Mouse (Mus musculus) ES-Bruce4 (cell line): ENCODE measurements around the gene Cpa5. TPM values are rescaled to one million over a fixed set of nuclear protein-coding genes. Genes with fewer than 3 reads are reported as not detected.

Source experiments
- H3K27ac ChIP-seq: 2 replicates; pipeline ENCODE4 v1.5.1; 2012; ENCODE audit warnings: low read length, inconsistent platforms; ENCODE audit not compliant: insufficient read depth
- H3K27me3 ChIP-seq: 2 replicates; pipeline ENCODE4 v1.6.1; 2012; ENCODE audit warnings: mild to moderate bottlenecking, low read length, inconsistent platforms; ENCODE audit not compliant: control insufficient read depth, poor library complexity, insufficient read depth, severe bottlenecking
- H3K36me3 ChIP-seq: 2 replicates; pipeline ENCODE4 v1.6.1; 2012; ENCODE audit warnings: inconsistent platforms, mild to moderate bottlenecking, low read length, moderate library complexity; ENCODE audit not compliant: control insufficient read depth, poor library complexity, insufficient read depth, severe bottlenecking
- H3K4me1 ChIP-seq: one replicate; pipeline ENCODE4 v1.8.1; 2011; ENCODE audit warnings: low read length; ENCODE audit not compliant: control insufficient read depth, insufficient read depth
- H3K4me3 ChIP-seq: 2 replicates; pipeline ENCODE4 v1.5.1; 2011; ENCODE audit warnings: low read depth, mild to moderate bottlenecking, low read length
- H3K9ac ChIP-seq: 2 replicates; pipeline ENCODE4 v1.6.1; 2012; ENCODE audit warnings: low read depth, mild to moderate bottlenecking, inconsistent platforms; ENCODE audit not compliant: poor library complexity, severe bottlenecking
- H3K9me3 ChIP-seq: replicated peaks from 2 replicates; pipeline ENCODE4 v1.6.1; 2012; ENCODE audit warnings: mild to moderate bottlenecking, low read length, inconsistent platforms; ENCODE audit not compliant: control insufficient read depth, poor library complexity, insufficient read depth, severe bottlenecking
- CTCF ChIP-seq: IDR thresholded peaks from one replicate; pipeline ENCODE4 v1.8.1; 2011; ENCODE audit warnings: low read depth, low read length
- EP300 ChIP-seq: IDR thresholded peaks from 2 replicates; pipeline ENCODE4 v1.6.1; 2011; ENCODE audit warnings: low read depth, low read length; ENCODE audit not compliant: insufficient read depth
- POLR2A ChIP-seq: IDR thresholded peaks from one replicate; pipeline ENCODE4 v1.8.1; 2011; ENCODE audit warnings: low read length; ENCODE audit not compliant: insufficient read depth
- polyA plus RNA-seq: library from polyadenylated mRNA; stranded (reverse); fragments of >200 nt; gene quantifications from 2 replicates; pipeline ENCODE4 v1.2.4, GENCODE M21; 2011; ENCODE audit warnings: low read depth; ENCODE audit not compliant: missing spikeins, insufficient read depth, insufficient read length

Gene Cpa5
- polyA plus RNA-seq, 1 experiment, result not detected

GRCm38 (mm10) chr6:30652425-30653188 lies 41.8 kb downstream of the Cpa5 start:
- no peak overlapping the region for H3K9ac ChIP-seq

DNA sequence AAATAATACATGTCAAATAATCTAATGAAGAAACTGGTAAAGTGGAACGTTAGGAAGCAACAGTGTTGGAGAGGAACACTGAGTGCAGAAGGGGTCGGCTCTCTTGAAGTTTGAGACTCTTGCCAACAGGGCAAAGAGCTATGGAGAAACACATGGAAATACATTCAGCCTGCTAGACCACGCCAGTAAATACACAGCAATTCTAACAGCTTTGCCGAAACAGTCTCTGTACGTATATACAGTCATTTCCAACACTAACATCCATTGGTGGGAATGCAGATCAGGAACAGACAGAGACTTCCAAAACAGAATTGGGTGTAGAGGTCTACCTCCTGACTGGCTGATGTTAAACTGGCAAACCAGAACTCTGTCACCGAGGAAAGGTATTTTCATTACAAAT lies 42.7 kb downstream of the Cpa5 start:
- no peaks in the 10 kb centered on the region for H3K27me3 ChIP-seq

More at GRCm38 (mm10) chr6:30652425-30653188, 41.8 kb downstream of the Cpa5 start:
- no peak overlapping the region for H3K27ac ChIP-seq
- H3K4me3 ChIP-seq, result no peak overlapping the region
- no peaks in the 10 kb centered on the region for H3K27me3 ChIP-seq
- TF ChIP-seq EP300 (no peak), CTCF (no peak), POLR2A (no peak)
- no peaks in the 10 kb centered on the region for H3K4me1 ChIP-seq
- H3K9me3 ChIP-seq, result no peaks in the 10 kb centered on the region
- H3K36me3 ChIP-seq, result no peaks in the 10 kb centered on the region

GRCm38 (mm10) chr6:30654402-30654859 lies 43.6 kb downstream of the Cpa5 start:
- no peaks in the 10 kb centered on the region for H3K9me3 ChIP-seq
- H3K27me3 ChIP-seq, result no peaks in the 10 kb centered on the region
- no peak overlapping the region for H3K9ac ChIP-seq
- H3K27ac ChIP-seq, result no peak overlapping the region
- H3K4me1 ChIP-seq, result no peaks in the 10 kb centered on the region
- no peak overlapping the region for H3K4me3 ChIP-seq
- TF ChIP-seq POLR2A, result no peak
- TF ChIP-seq EP300, result no peak
- no peak for TF ChIP-seq CTCF
- H3K36me3 ChIP-seq, result no peaks in the 10 kb centered on the region

More for the DNA sequence above, 42.7 kb downstream of the Cpa5 start:
- Histone ChIP-seq H3K9me3 (no peaks in the 10 kb centered on the region), H3K36me3 (no peaks in the 10 kb centered on the region), H3K27ac (no peak overlapping the region), H3K4me3 (no peak overlapping the region), H3K4me1 (no peaks in the 10 kb centered on the region), H3K9ac (no peak overlapping the region)
- no peak for TF ChIP-seq CTCF
- no peak for TF ChIP-seq EP300
- no peak for TF ChIP-seq POLR2A

- H3K9me3 ChIP-seq, result no peaks in the 10 kb centered on the region
- no peaks in the 10 kb centered on the region for H3K27me3 ChIP-seq
- no peak for TF ChIP-seq EP300
- TF ChIP-seq CTCF, result no peak
- no peak for TF ChIP-seq POLR2A
- no peak overlapping the region for H3K9ac ChIP-seq
- H3K4me3 ChIP-seq, result no peak overlapping the region
- no peaks in the 10 kb centered on the region for H3K36me3 ChIP-seq
- H3K27ac ChIP-seq, result no peak overlapping the region
- H3K4me1 ChIP-seq, result no peaks in the 10 kb centered on the region
These were observed 44.1 kb downstream of the Cpa5 start for GRCm38 (mm10) chr6:30654932-30655331.

- Histone ChIP-seq H3K36me3 (no peaks in the 10 kb centered on the region), H3K27ac (no peak overlapping the region), H3K9me3 (no peaks in the 10 kb centered on the region), H3K27me3 (no peaks in the 10 kb centered on the region), H3K4me1 (no peaks in the 10 kb centered on the region), H3K9ac (no peak overlapping the region), H3K4me3 (no peak overlapping the region)
- TF ChIP-seq CTCF (no peak), POLR2A (no peak), EP300 (no peak)
These were observed 46.5 kb downstream of the Cpa5 start for GRCm38 (mm10) chr6:30657279-30657678.

- H3K9ac ChIP-seq, result no peak overlapping the region
- H3K27me3 ChIP-seq, result no peaks in the 10 kb centered on the region
- H3K36me3 ChIP-seq, result no peaks in the 10 kb centered on the region
- no peak overlapping the region for H3K4me3 ChIP-seq
- H3K9me3 ChIP-seq, result no peaks in the 10 kb centered on the region
- no peak for TF ChIP-seq EP300
- TF ChIP-seq POLR2A, result no peak
- TF ChIP-seq CTCF, result no peak
- no peaks in the 10 kb centered on the region for H3K4me1 ChIP-seq
- no peak overlapping the region for H3K27ac ChIP-seq
These were observed 47.8 kb downstream of the Cpa5 start for GRCm38 (mm10) chr6:30658619-30659018.
